Mouse (Mus musculus): ENCODE measurements at regions not wholly inside any gene's neighbourhood (a gene's known extent, or its start where the extent isn't known, plus 50 kb on each side); places are given as distances from the start of the nearest gene placed in this dataset.

- DNase-seq (ENCODE audit: low spot score in 2 of 2), result no peak
Measured at GRCm38 (mm10) chr11:63481676-63482310, 353.0 kb downstream of the Pmp22 start.

- no peak for DNase-seq (ENCODE audit: low spot score in 2 of 2)
Measured at GRCm38 (mm10) chr11:63482593-63482992, 353.8 kb downstream of the Pmp22 start.

GRCm38 (mm10) chr11:63487203-63487602 is 358.4 kb downstream of the Pmp22 start:
- no peak for DNase-seq (ENCODE audit: low spot score in 2 of 2)

GRCm38 (mm10) chr11:63502181-63502580 is 373.4 kb downstream of the Pmp22 start:
- no peak for DNase-seq (ENCODE audit: low spot score in 2 of 2)

- no peak for DNase-seq (ENCODE audit: low spot score in 2 of 2)
Measured at GRCm38 (mm10) chr11:63507387-63507786, 378.6 kb downstream of the Pmp22 start.

GRCm38 (mm10) chr11:63508727-63509126 is 379.9 kb downstream of the Pmp22 start:
- DNase-seq (ENCODE audit: low spot score in 2 of 2), result no peak

GRCm38 (mm10) chr11:63510611-63511010 is 381.8 kb downstream of the Pmp22 start:
- no peak for DNase-seq (ENCODE audit: low spot score in 2 of 2)

- DNase-seq (ENCODE audit: low spot score in 2 of 2), result no peak
Measured at GRCm38 (mm10) chr11:63514615-63515014, 385.8 kb downstream of the Pmp22 start.

GRCm38 (mm10) chr11:63518847-63519246 is 390.1 kb downstream of the Pmp22 start:
- no peak for DNase-seq (ENCODE audit: low spot score in 2 of 2)

- DNase-seq (ENCODE audit: low spot score in 2 of 2), result no peak
Measured at GRCm38 (mm10) chr11:63524254-63524653, 395.5 kb downstream of the Pmp22 start.

GRCm38 (mm10) chr11:63525431-63525830 is 396.6 kb downstream of the Pmp22 start:
- no peak for DNase-seq (ENCODE audit: low spot score in 2 of 2)

GRCm38 (mm10) chr11:63525956-63526355 is 396.1 kb downstream of the Hs3st3b1 start:
- DNase-seq (ENCODE audit: low spot score in 2 of 2), result no peak

GRCm38 (mm10) chr11:63532752-63533151 is 389.3 kb downstream of the Hs3st3b1 start:
- no peak for DNase-seq (ENCODE audit: low spot score in 2 of 2)

- DNase-seq (ENCODE audit: low spot score in 2 of 2), result no peak
Measured at GRCm38 (mm10) chr11:63533555-63534200, 388.4 kb downstream of the Hs3st3b1 start.

GRCm38 (mm10) chr11:63537693-63538092 is 384.4 kb downstream of the Hs3st3b1 start:
- DNase-seq (ENCODE audit: low spot score in 2 of 2), result no peak

- no peak for DNase-seq (ENCODE audit: low spot score in 2 of 2)
Measured at GRCm38 (mm10) chr11:63543971-63544696, 378.0 kb downstream of the Hs3st3b1 start.

GRCm38 (mm10) chr11:63545516-63545915 is 376.6 kb downstream of the Hs3st3b1 start:
- DNase-seq (ENCODE audit: low spot score in 2 of 2), result no peak

GRCm38 (mm10) chr11:63560466-63560865 is 361.6 kb downstream of the Hs3st3b1 start:
- DNase-seq (ENCODE audit: low spot score in 2 of 2), result no peak

GRCm38 (mm10) chr11:63562696-63563095 is 359.4 kb downstream of the Hs3st3b1 start:
- no peak for DNase-seq (ENCODE audit: low spot score in 2 of 2)

- no peak for DNase-seq (ENCODE audit: low spot score in 2 of 2)
Measured at GRCm38 (mm10) chr11:63565471-63566232, 356.4 kb downstream of the Hs3st3b1 start.

GRCm38 (mm10) chr11:63569785-63570479 is 352.2 kb downstream of the Hs3st3b1 start:
- DNase-seq (ENCODE audit: low spot score in 2 of 2), result no peak
